Mouse (Mus musculus) stomach, embryonic 15.5 days (tissue): Measurements from ENCODE around the gene Gm44596. TPM values are rescaled to one million over a fixed set of nuclear protein-coding genes. Genes with fewer than 3 reads are reported as not detected.

Source experiments
- ATAC-seq: fragments of 200-750 bp; cut with Nextera tagmentation; 2 replicates; pipeline ENCODE4 v1.8.0; 2017; ENCODE audit warnings: low read depth, moderate number of reproducible peaks, moderate TSS enrichment; ENCODE audit not compliant: insufficient read depth, low FRiP score
- H3K27ac ChIP-seq: fragments of 300-500 bp; sonication (generic); 2 replicates; pipeline ENCODE4 v1.5.1; 2015; ENCODE audit warnings: mild to moderate bottlenecking, inconsistent platforms
- H3K27me3 ChIP-seq: fragments of 300-500 bp; sonication (generic); replicated peaks from 2 replicates; pipeline ENCODE4 v1.6.1; 2015; ENCODE audit warnings: inconsistent platforms
- H3K36me3 ChIP-seq: fragments of 300-500 bp; sonication (generic); 2 replicates; pipeline ENCODE4 v1.6.1; 2015; ENCODE audit warnings: inconsistent platforms
- H3K4me1 ChIP-seq: fragments of 300-500 bp; sonication (generic); 2 replicates; pipeline ENCODE4 v1.6.1; 2015; ENCODE audit warnings: inconsistent platforms
- H3K4me2 ChIP-seq: fragments of 300-500 bp; sonication (generic); 2 replicates; pipeline ENCODE4 v1.6.1; 2015; ENCODE audit warnings: mild to moderate bottlenecking, inconsistent platforms
- H3K4me3 ChIP-seq: fragments of 300-500 bp; sonication (generic); replicated peaks from 2 replicates; pipeline ENCODE4 v1.5.1; 2015; ENCODE audit warnings: inconsistent platforms
- H3K9ac ChIP-seq: fragments of 300-500 bp; sonication (generic); 2 replicates; pipeline ENCODE4 v1.6.1; 2015; ENCODE audit warnings: inconsistent platforms
- H3K9me3 ChIP-seq: fragments of 300-500 bp; sonication (generic); 2 replicates; pipeline ENCODE4 v1.6.1; 2016; ENCODE audit warnings: inconsistent platforms
- WGBS: fragments of 180-500 bp; shearing (Covaris S2); methylation state at CpG from one replicate; pipeline ENCODE4 v1.1.7; 2015; 5-methylcytosine and 5-hydroxymethylcytosine counted together
- polyA plus RNA-seq: library from polyadenylated mRNA; unstranded; fragments of >200 nt; fragmentation: Nextera tagmentation; extraction: Ambion mirVana; gene quantifications from 2 replicates; pipeline ENCODE4 v1.2.1, GENCODE M21; 2015

The Gm44596 gene
- polyA plus RNA-seq, 1 experiment from 2014 or later = not detected

GRCm38 (mm10) chr6:128435474-128435873 lies 60.2 kb downstream of the Gm44596 start:
- H3K4me1 ChIP-seq = peaks cover 7% of the 10 kb centered on the region; the same call in 1 of the 2 replicates
- no peak overlapping the region for H3K4me3 ChIP-seq
- no peak overlapping the region for H3K27ac ChIP-seq
- no peak for ATAC-seq
- no peaks in the 10 kb centered on the region for H3K9me3 ChIP-seq
- no peak overlapping the region for H3K4me2 ChIP-seq
- H3K9ac ChIP-seq = no peak overlapping the region
- H3K36me3 ChIP-seq = peaks cover 52% of the 10 kb centered on the region
- no peaks in the 10 kb centered on the region for H3K27me3 ChIP-seq
- WGBS = 77% methylated on average over 5 of the region's 5 CpGs

- 77% methylated on average over 8 of the region's 8 CpGs for WGBS
- peak overlapping the region; percentile 81; the same call in 1 of the 2 replicates for H3K9ac ChIP-seq
- H3K27me3 ChIP-seq = no peaks in the 10 kb centered on the region
- no peaks in the 10 kb centered on the region for H3K9me3 ChIP-seq
- peaks cover 44% of the 10 kb centered on the region for H3K36me3 ChIP-seq
- H3K4me3 ChIP-seq = peak overlapping the region; percentile 92
- ATAC-seq = no peak
- H3K4me1 ChIP-seq = peaks cover 7% of the 10 kb centered on the region; the same call in 1 of the 2 replicates
- 0 out of 2 replicates have a peak overlapping the region, but pooled peaks have one; percentile 9 for H3K27ac ChIP-seq
- H3K4me2 ChIP-seq = peak overlapping the region; percentile 71
Observed at GRCm38 (mm10) chr6:128436356-128437005, 61.2 kb downstream of the Gm44596 start.

- Histone ChIP-seq H3K9me3 (no peaks in the 10 kb centered on the region), H3K27ac (peak overlapping the region; percentile 95), H3K4me1 (peaks cover 7% of the 10 kb centered on the region; the same call in 1 of the 2 replicates), H3K27me3 (no peaks in the 10 kb centered on the region), H3K4me2 (peak overlapping the region; percentile 71), H3K36me3 (peaks cover 36% of the 10 kb centered on the region), H3K4me3 (peak overlapping the region; percentile 92), H3K9ac (peak overlapping the region; percentile 81)
- ATAC-seq = no peak
- under 1% methylated on average over 10 of the region's 10 CpGs for WGBS
Observed at GRCm38 (mm10) chr6:128437288-128437687, 62.0 kb downstream of the Gm44596 start.

- Histone ChIP-seq H3K4me3 (peak overlapping the region; percentile 92), H3K27me3 (no peaks in the 10 kb centered on the region), H3K9me3 (no peaks in the 10 kb centered on the region), H3K9ac (peak overlapping the region; percentile 81), H3K4me1 (peaks cover 7% of the 10 kb centered on the region; the same call in 1 of the 2 replicates), H3K36me3 (peaks cover 31% of the 10 kb centered on the region), H3K4me2 (peak overlapping the region; percentile 71), H3K27ac (peak overlapping the region; percentile 95)
- WGBS = under 1% methylated on average over 51 of the region's 52 CpGs
- ATAC-seq = peak; percentile 85
Observed at GRCm38 (mm10) chr6:128437731-128438316, 62.5 kb downstream of the Gm44596 start.

GRCm38 (mm10) chr6:128438317-128438870 lies 63.1 kb downstream of the Gm44596 start, which contains the start of gene Fkbp4:
Gene Fkbp4 (minus strand): TSS chr6:128438677.
- peak; percentile 95 for ATAC-seq
- H3K36me3 ChIP-seq = peaks cover 25% of the 10 kb centered on the region
- under 1% methylated on average over 65 of the region's 67 CpGs for WGBS

GRCm38 (mm10) chr6:128438871-128439341 lies 63.6 kb downstream of the Gm44596 start:
- Histone ChIP-seq H3K9ac (peak overlapping the region; percentile 39; the same call in 1 of the 2 replicates), H3K4me2 (peak overlapping the region; percentile 71), H3K27me3 (no peaks in the 10 kb centered on the region), H3K4me3 (peak overlapping the region; percentile 92), H3K36me3 (peaks cover 20% of the 10 kb centered on the region), H3K27ac (peak overlapping the region; percentile 95), H3K4me1 (peaks cover 7% of the 10 kb centered on the region; the same call in 1 of the 2 replicates), H3K9me3 (no peaks in the 10 kb centered on the region)
- ATAC-seq = peak; percentile 30; the same call in 1 of the 2 replicates
- 23% methylated on average over 18 of the region's 18 CpGs for WGBS

More at GRCm38 (mm10) chr6:128438317-128438870, 63.1 kb downstream of the Gm44596 start, which contains the start of gene Fkbp4:
- Histone ChIP-seq H3K9me3 (no peaks in the 10 kb centered on the region), H3K4me3 (peak within 1 kb of the TSS; percentile 92), H3K27me3 (no peaks in the 10 kb centered on the region), H3K27ac (peak within 1 kb of the TSS; percentile 95), H3K4me1 (peaks cover 7% of the 10 kb centered on the region; the same call in 1 of the 2 replicates), H3K4me2 (peak within 1 kb of the TSS; percentile 71), H3K9ac (peak within 1 kb of the TSS; percentile 81)

GRCm38 (mm10) chr6:128440238-128440637 lies 64.9 kb downstream of the Gm44596 start:
- WGBS = 91% methylated on average over 2 of the region's 2 CpGs
- no peak overlapping the region for H3K4me3 ChIP-seq
- no peaks in the 10 kb centered on the region for H3K9me3 ChIP-seq
- no peak overlapping the region for H3K4me2 ChIP-seq
- H3K9ac ChIP-seq = no peak overlapping the region
- ATAC-seq = no peak
- H3K27ac ChIP-seq = no peak overlapping the region
- H3K27me3 ChIP-seq = no peaks in the 10 kb centered on the region
- H3K36me3 ChIP-seq = peaks cover 7% of the 10 kb centered on the region
- peaks cover 7% of the 10 kb centered on the region; the same call in 1 of the 2 replicates for H3K4me1 ChIP-seq

- Histone ChIP-seq H3K4me3 (peak overlapping the region; percentile 16), H3K9me3 (no peaks in the 10 kb centered on the region), H3K27ac (no peak overlapping the region), H3K4me2 (peak overlapping the region; percentile 41), H3K4me1 (0 out of 2 replicates have a peak, but pooled peaks cover 4% of the 10 kb centered on the region), H3K9ac (no peak overlapping the region), H3K27me3 (no peaks in the 10 kb centered on the region), H3K36me3 (no peaks in the 10 kb centered on the region)
- WGBS = 15% methylated on average over 14 of the region's 14 CpGs
- ATAC-seq = peak; percentile 68
Observed at GRCm38 (mm10) chr6:128445761-128446535, 70.6 kb downstream of the Gm44596 start.

GRCm38 (mm10) chr6:128447063-128447462 lies 71.8 kb downstream of the Gm44596 start:
- H3K27me3 ChIP-seq = no peaks in the 10 kb centered on the region
- H3K36me3 ChIP-seq = no peaks in the 10 kb centered on the region
- no peak for ATAC-seq
- no peaks in the 10 kb centered on the region for H3K9me3 ChIP-seq
- H3K4me1 ChIP-seq = 0 out of 2 replicates have a peak, but pooled peaks cover 4% of the 10 kb centered on the region
- H3K4me3 ChIP-seq = no peak overlapping the region
- H3K4me2 ChIP-seq = no peak overlapping the region
- WGBS = 95% methylated on average over 5 of the region's 5 CpGs
- no peak overlapping the region for H3K9ac ChIP-seq
- H3K27ac ChIP-seq = no peak overlapping the region

GRCm38 (mm10) chr6:128455835-128456605 lies 80.7 kb downstream of the Gm44596 start:
- no peak overlapping the region for H3K27ac ChIP-seq
- no peaks in the 10 kb centered on the region for H3K4me1 ChIP-seq
- 62% methylated on average over 12 of the region's 12 CpGs for WGBS
- no peak overlapping the region for H3K4me3 ChIP-seq
- H3K4me2 ChIP-seq = no peak overlapping the region
- no peak for ATAC-seq
- no peaks in the 10 kb centered on the region for H3K36me3 ChIP-seq
- no peak overlapping the region for H3K9ac ChIP-seq
- H3K9me3 ChIP-seq = no peaks in the 10 kb centered on the region
- H3K27me3 ChIP-seq = no peaks in the 10 kb centered on the region
